Mouse (Mus musculus) CH12F3 (cell line): ENCODE measurements at regions not wholly inside any gene's neighbourhood (a gene's known extent, or its start where the extent isn't known, plus 50 kb on each side); places are given as distances from the start of the nearest gene placed in this dataset.

Experiments
- in situ Hi-C: fragments of 300-500 bp; cut with MboI; formaldehyde crosslinking; loops from 2 replicates; pipeline ENCODE4 v1.14.3; 2020; ENCODE audit warnings: low sequenced_read_pairs

DNA sequence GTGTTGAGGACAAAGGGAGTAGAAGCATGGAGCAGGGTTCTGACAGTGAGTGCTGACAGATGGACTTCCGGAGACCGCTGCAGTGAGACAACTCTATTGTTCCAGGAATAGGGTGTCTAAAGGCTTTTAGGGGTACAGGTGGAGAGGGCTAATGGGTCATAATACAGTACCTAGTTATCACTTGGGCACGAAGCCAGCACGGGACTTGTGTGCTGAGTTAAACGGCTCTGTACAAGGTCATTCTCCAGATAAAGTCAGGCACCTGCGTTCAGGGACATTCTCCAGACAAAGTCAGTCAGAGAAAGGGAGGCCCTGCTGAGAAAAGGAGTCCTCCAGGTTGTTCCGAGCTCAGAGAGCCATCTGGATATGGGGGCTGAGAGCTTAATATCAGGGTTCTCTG lies 60.2 kb upstream of the Itga6 start:
- in situ Hi-C loops: no loop called here

DNA sequence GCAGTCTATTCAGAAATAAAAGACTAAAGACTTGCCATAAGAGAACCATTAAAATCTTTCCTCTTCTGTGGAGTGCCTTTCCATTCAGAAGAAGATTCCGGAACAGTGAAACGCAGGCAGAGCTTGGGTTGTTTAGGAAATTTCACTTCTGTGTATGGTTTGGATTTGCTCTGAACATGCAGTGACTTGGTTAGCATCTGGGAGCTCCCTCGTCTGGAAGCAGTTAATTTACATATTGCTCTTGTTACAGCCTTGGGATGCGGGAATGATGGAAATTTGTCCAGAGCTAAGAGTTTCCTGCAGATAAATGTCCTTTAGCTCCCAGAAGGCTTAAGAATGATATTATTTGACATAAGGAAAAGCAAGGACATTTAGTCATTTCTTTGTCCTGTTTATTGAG lies 56.4 kb upstream of the Itga6 start:
- in situ Hi-C loops: no loop called here

DNA sequence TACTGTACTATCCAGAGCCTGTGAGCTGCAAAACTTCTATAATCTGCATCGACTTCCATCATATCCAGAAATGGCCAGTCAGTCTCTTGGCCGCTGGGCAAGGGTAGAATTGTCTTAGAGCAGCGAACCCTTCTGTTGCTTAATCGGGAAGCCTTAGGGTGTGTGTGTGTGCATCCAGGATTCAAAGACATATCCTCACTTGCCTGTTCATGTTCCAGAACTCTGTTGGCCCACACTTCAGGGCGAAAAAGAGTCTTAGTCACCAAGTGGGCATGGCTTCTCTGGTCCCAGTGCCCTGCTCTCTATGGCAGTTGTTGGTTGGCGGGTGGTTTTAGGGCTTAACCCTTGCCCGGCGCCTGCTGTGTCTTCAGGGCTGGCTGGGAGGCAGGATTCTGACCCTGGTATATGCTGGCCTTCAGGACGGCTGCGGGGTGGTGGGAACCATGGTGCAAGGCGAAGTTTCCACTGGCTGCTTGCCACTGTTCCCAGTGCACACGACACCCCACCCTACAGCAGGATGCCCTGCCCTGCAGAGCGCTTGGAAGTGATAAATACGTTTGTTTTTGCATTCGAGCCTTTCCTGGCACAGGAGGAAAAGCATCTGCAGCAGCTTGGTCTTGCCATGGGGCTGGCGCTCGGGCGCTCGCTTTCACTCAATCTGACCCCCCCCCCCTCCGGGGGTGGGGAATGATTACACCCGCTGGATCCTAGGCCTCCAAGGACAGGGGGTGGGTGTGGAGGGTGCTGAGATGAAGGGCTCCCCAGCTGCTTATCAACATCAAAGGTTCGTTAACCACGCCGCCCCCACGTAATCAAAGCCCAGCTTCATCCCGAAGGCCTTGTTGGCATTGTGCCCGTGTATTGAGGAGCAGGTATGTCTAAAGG lies 54.9 kb upstream of the Itga6 start:
- in situ Hi-C loops: no loop called here

DNA sequence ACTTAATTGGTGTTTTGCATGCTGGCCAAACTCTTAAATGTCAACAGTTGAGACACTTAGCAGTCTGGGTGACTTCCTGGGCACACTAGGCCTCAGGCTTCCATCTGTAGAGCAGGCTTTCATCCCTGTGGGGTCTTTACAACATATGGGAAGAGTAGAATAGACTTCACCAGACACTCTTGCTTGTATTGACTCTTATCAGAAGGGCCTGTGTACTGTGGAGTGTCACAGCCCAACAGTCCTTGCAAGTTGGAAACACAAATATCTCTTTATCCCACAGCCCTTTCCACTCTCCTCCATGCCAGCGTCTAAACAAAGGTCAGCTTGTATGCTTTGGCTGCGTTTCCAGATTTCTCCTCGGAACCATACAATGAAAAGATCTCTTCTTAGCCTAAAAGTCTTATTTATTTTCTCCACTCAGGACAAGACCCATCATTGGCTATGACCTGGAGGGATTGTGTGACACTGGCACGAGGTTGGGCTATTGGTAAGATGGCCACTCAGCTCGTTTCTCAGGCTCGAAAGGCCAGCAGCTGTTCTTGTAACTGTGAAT lies 50.6 kb upstream of the Itga6 start:
- in situ Hi-C loops: no loop called here
